Mouse (Mus musculus) liver, embryonic 13.5 days (tissue): Measurements from ENCODE around the gene Pik3c2a. TPM values are rescaled to one million over a fixed set of nuclear protein-coding genes. Genes with fewer than 3 reads are reported as not detected.
A peak's percentile ranks its signal among the peaks of the same experiment; 100 is the strongest.
"Not testable (repeated sequence)": the region's sequence is repeated elsewhere in the genome, so short reads cannot be mapped to it uniquely, and the experiment has no call there.

ENCODE experiments used
- ATAC-seq: fragments of 200-750 bp; cut with Nextera tagmentation; 2 replicates; pipeline ENCODE4 v1.8.0; 2017; ENCODE audit warnings: low read depth, mild to moderate bottlenecking, moderate number of reproducible peaks, moderate library complexity
- DNase-seq: peaks from one replicate; pipeline ENCODE4 v3.0.0; 2022
- H3K27ac ChIP-seq: fragments of 300-500 bp; sonication (generic); 2 replicates; pipeline ENCODE4 v1.5.1; 2015; ENCODE audit warnings: moderate library complexity, mild to moderate bottlenecking, inconsistent platforms
- H3K27me3 ChIP-seq: fragments of 300-500 bp; sonication (generic); 2 replicates; pipeline ENCODE4 v1.6.1; 2015; ENCODE audit warnings: mild to moderate bottlenecking, inconsistent platforms
- H3K36me3 ChIP-seq: fragments of 300-500 bp; sonication (generic); 2 replicates; pipeline ENCODE4 v1.6.1; 2015; ENCODE audit warnings: mild to moderate bottlenecking, inconsistent platforms
- H3K4me1 ChIP-seq: fragments of 300-500 bp; sonication (generic); replicated peaks from 2 replicates; pipeline ENCODE4 v1.6.1; 2015; ENCODE audit warnings: inconsistent platforms
- H3K4me2 ChIP-seq: fragments of 300-500 bp; sonication (generic); 2 replicates; pipeline ENCODE4 v1.6.1; 2015; ENCODE audit warnings: inconsistent platforms, mild to moderate bottlenecking, moderate library complexity
- H3K4me3 ChIP-seq: fragments of 300-500 bp; sonication (generic); replicated peaks from 2 replicates; pipeline ENCODE4 v1.5.1; 2015; ENCODE audit warnings: mild to moderate bottlenecking, inconsistent platforms
- H3K9ac ChIP-seq: fragments of 300-500 bp; sonication (generic); 2 replicates; pipeline ENCODE4 v1.6.1; 2015; ENCODE audit warnings: mild to moderate bottlenecking, inconsistent platforms
- H3K9me3 ChIP-seq: fragments of 300-500 bp; sonication (generic); replicated peaks from 2 replicates; pipeline ENCODE4 v1.6.1; 2016; ENCODE audit warnings: inconsistent platforms
- WGBS: fragments of 180-500 bp; shearing (Covaris S2); methylation state at CpG from one replicate; pipeline ENCODE4 v1.1.7; 2015; ENCODE audit not compliant: insufficient replicate concordance; 5-methylcytosine and 5-hydroxymethylcytosine counted together
- polyA plus RNA-seq: library from polyadenylated mRNA; unstranded; fragments of >200 nt; fragmentation: Nextera tagmentation; extraction: Ambion mirVana; gene quantifications from 2 replicates; pipeline ENCODE4 v1.2.1, GENCODE M21; 2015

The Pik3c2a gene
- polyA plus RNA-seq, 1 experiment from 2014 or later = 3.9 TPM

DNA sequence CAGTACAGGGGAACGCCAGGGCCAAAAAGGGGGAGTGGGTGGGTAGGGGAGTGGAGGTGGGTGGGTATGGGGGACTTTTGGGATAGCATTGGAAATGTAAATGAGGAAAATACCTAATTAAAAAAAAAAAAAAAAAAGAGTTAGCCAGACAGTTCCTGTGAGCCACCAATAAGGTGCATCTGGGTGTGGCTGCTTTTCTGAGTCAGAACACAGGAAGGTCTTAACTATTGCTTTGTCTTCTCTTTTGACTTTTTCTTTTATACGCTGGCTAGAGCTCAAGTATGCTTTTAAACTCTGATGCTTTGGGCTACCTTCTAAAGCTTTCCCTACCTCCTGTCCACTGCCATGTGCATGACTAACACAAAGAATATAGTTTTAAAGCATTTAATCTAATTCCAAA, 55.9 kb downstream of the Pik3c2a start:
- not testable (repeated sequence) for H3K4me3 ChIP-seq, H3K9me3 ChIP-seq, H3K4me1 ChIP-seq, H3K36me3 ChIP-seq, H3K9ac ChIP-seq, ATAC-seq, H3K4me2 ChIP-seq, H3K27ac ChIP-seq, DNase-seq, H3K27me3 ChIP-seq
- 80% methylated on average over 2 of the region's 2 CpGs for WGBS

DNA sequence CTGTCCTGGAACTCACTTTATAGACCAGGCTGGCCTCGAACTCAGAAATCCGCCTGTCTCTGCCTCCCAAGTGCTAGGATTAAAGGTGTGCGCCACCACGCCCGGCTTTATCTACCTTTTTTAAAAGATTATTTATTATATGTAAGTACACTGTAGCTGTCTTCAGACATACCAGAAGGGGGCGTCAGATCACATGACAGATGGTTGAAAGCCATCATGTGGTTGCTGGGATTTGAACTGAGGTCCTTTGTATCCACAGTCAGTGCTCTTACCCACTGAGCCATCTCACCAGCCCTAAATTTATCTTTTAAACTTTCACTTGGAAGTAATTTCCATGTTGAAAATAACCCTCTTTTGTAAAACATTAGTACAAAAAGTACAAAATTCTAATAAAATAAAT, 64.1 kb downstream of the Pik3c2a start:
- not testable (repeated sequence) for H3K9ac ChIP-seq, H3K4me3 ChIP-seq, H3K4me1 ChIP-seq, ATAC-seq, H3K9me3 ChIP-seq, DNase-seq, H3K4me2 ChIP-seq, H3K36me3 ChIP-seq, H3K27me3 ChIP-seq, H3K27ac ChIP-seq
- 77% methylated on average over 6 of the region's 6 CpGs for WGBS

DNA sequence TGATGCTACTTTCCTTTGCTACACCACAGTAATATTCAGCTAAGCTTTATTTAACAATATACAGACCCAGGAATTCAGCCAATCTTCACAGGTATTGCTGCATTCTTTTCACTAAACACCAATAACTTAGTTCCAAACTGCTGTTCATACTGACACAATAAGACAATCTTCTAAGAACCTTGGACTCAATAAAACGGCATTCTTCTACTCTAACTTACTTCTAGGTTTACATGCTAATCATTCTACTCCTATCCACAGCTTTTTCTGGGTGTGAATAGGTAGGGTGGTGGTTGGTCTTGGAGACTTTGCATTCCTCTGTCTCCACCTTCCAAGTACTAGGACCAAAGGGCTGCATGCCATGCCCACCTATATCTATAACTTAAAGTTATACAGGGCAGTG, 69.0 kb downstream of the Pik3c2a start:
- no peak for DNase-seq
- no peaks in the 10 kb centered on the region for H3K36me3 ChIP-seq
- 76% methylated on average over 1 of the region's 1 CpGs for WGBS

DNA sequence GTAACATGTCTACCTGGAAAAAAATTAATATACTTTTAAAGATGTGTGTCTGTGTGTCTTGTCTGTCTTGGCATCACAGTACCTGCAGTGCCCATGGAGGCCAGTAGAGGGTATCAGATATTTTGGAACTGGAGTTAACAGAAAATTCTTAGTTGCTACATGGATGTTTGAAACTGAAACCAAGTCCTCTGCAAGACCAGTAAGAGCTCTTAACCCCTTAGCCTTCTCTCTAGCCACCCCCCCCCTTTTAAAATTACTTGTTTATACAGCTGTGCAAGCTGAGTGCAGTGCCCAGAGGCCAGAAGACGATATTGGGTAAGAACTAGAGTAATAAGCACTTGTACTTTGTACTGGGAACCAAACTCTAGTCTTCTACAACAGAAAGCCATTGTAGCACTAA, 107.0 kb downstream of the Pik3c2a start:
- WGBS = 61% methylated on average over 1 of the region's 1 CpGs
- peak overlapping the region; percentile 41 for H3K4me2 ChIP-seq
- no peaks in the 10 kb centered on the region for H3K9me3 ChIP-seq
- H3K4me3 ChIP-seq = no peak overlapping the region
- DNase-seq = peak; percentile 57
- no peaks in the 10 kb centered on the region for H3K27me3 ChIP-seq
- peak overlapping the region; percentile 3; the same call in 1 of the 2 replicates for H3K27ac ChIP-seq
- no peak for ATAC-seq
- peak overlapping the region; percentile 31 for H3K9ac ChIP-seq
- peaks cover 41% of the 10 kb centered on the region for H3K4me1 ChIP-seq
- H3K36me3 ChIP-seq = peaks cover 27% of the 10 kb centered on the region

More for the DNA sequence above, 69.0 kb downstream of the Pik3c2a start:
- no peak overlapping the region for H3K4me2 ChIP-seq
- no peaks in the 10 kb centered on the region for H3K9me3 ChIP-seq
- H3K4me3 ChIP-seq = no peak overlapping the region
- H3K27ac ChIP-seq = no peak overlapping the region
- peaks cover 5% of the 10 kb centered on the region for H3K4me1 ChIP-seq
- H3K9ac ChIP-seq = no peak overlapping the region
- no peaks in the 10 kb centered on the region for H3K27me3 ChIP-seq
- no peak for ATAC-seq

DNA sequence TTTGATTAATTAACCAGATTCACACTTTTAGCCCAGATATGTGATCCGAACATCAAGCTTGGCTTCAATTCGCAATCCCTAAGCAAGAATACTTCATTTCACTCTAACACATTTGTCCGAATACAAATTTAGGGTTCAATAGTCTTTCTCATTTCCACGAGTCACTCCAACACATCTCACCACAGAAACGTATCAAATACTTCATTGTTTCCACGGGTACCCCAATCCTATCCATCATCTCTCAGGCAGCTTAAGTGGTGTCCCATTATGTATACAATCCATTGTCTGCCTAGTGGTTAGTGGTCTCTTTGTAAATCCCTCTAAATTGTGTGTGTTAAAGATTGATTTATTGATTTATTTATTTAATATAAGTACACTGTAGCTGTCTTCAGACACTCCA, 108.1 kb downstream of the Pik3c2a start:
- H3K27me3 ChIP-seq = no peaks in the 10 kb centered on the region
- ATAC-seq (no peak), DNase-seq (no peak)
- H3K36me3 ChIP-seq = peaks cover 37% of the 10 kb centered on the region
- H3K4me1 ChIP-seq = peaks cover 42% of the 10 kb centered on the region
- no peaks in the 10 kb centered on the region for H3K9me3 ChIP-seq
- peak overlapping the region; percentile 87 for H3K4me3 ChIP-seq
- H3K9ac ChIP-seq = peak overlapping the region; percentile 95
- peak overlapping the region; percentile 74 for H3K4me2 ChIP-seq
- 59% methylated on average over 6 of the region's 6 CpGs for WGBS
- peak overlapping the region; percentile 90 for H3K27ac ChIP-seq

DNA sequence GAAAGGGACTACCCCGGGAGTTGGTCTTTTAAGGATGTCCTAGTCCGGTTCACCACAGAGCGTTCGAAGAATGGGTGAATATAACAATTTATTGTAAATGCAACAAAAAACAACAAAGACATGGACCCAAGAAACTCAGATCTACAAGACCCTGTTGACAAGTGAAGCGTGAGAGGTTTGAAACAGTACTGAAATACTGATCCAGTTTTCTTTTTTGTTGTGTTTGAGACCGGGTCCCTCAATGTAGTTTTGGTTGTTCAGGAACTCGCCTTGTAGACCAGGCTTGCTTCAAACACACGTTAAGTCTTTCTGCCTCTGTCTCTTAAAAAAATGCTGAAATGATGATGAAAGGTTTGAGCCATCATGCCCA, 108.6 kb downstream of the Pik3c2a start:
- WGBS = 7% methylated on average over 8 of the region's 8 CpGs
- DNase-seq (no peak), ATAC-seq (no peak)
- H3K4me2 ChIP-seq = peak overlapping the region; percentile 74
- peak overlapping the region; percentile 90 for H3K27ac ChIP-seq
- peaks cover 38% of the 10 kb centered on the region for H3K36me3 ChIP-seq
- peaks cover 42% of the 10 kb centered on the region for H3K4me1 ChIP-seq
- peak overlapping the region; percentile 87 for H3K4me3 ChIP-seq
- no peaks in the 10 kb centered on the region for H3K9me3 ChIP-seq
- H3K27me3 ChIP-seq = no peaks in the 10 kb centered on the region
- peak overlapping the region; percentile 95 for H3K9ac ChIP-seq

DNA sequence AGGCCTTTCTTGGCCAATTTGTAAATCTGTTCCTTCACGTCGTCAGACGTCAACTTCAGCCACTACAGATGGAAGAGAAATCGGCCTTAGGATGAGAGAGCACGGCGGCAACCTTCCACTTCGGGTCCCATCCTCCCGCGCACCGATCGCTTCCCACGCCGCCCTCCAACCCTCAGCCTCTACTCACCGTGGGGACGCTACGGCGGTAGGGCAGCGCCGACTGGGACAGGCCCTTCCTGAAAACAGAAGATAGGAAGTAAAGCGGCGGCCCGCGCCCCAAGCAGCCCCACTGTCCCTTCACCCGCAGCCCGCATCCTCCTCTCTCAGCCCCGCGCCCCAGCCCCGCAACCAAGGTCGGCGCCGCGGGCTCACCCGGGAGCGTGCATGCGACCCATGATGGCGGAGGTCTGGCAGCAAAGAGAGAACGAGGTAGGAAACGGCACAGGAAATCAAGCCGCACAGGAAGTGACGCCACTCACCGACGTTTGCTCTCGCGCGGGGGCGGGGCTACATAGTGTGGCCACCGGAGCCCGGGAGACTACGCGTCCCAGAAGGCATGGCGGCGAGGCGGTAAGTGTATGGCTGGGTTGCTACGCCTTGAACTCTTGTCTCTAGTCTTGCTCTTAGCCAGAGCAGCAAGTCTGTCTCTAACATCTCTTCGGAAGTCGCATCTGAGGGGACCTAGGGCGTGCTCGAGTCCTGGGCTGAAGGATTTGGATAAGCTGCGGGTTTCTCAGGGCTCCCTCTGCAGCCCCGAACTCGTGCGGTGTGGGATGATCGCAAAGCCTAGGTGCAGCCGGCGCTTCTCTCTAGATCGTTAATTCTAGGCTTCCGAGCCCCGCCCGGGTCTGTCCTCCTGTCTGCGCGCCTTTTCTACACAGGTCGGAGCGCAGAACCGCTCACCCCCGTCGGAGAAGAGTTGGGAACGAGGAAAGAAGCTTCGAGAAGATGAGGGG, 109.3 kb downstream of the Pik3c2a start, which contains the start of gene Rps13:
Gene Rps13 (minus strand): TSS at position 483 of the 956 bp plus-strand sequence.
- WGBS = under 1% methylated on average over 78 of the region's 78 CpGs
- Histone ChIP-seq H3K27ac (peak within 1 kb of the TSS; percentile 90), H3K4me2 (peak within 1 kb of the TSS; percentile 74), H3K9ac (peak within 1 kb of the TSS; percentile 95), H3K4me1 (peaks cover 42% of the 10 kb centered on the region), H3K9me3 (no peaks in the 10 kb centered on the region), H3K4me3 (peak within 1 kb of the TSS; percentile 87), H3K27me3 (no peaks in the 10 kb centered on the region), H3K36me3 (peaks cover 39% of the 10 kb centered on the region)
- DNase-seq (peak; percentile 95), ATAC-seq (peak; percentile 99)

DNA sequence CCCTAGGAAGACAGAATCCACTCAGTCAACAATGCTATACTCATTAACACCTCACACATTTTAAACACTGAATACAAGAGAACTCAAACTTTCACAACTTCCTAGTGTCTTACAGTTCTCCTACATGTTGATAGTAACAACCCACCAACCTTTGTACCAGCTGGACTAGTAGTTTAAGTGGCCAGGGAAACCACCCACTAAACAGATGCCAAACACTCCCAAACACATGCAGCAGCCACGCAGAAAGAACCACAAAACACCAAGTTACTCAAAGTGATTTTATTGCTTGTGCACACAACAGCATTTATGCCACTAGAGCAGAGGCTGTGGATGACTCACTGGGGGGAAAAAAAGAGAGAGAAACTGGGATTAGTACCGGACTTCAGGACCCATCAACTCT, 112.0 kb downstream of the Pik3c2a start:
- WGBS = 88% methylated on average over 2 of the region's 2 CpGs
- no peak for ATAC-seq

DNA sequence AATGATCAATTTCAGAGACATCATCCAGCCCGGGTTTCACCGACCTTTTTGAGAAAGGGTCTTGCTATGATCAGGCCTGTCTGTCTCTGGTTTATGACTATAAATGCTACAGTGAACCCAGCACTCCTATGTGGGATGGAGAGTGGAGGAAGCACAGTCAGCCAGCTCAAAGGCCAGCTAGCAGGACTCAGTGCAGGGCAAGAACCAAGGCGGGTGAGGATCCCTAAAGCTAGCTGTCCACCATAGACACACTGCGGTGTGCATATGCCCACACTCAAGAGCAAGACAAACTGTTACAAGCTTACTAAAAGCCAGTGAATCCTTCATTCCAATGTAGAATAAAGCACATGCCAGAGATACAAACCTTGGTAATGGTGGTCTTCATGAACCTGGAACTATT, 113.4 kb downstream of the Pik3c2a start:
- no peak overlapping the region for H3K4me3 ChIP-seq
- H3K36me3 ChIP-seq = peaks cover 41% of the 10 kb centered on the region
- ATAC-seq (no peak), DNase-seq (no peak)
- no peak overlapping the region for H3K9ac ChIP-seq
- H3K4me1 ChIP-seq = peaks cover 26% of the 10 kb centered on the region
- no peak overlapping the region for H3K4me2 ChIP-seq
- H3K27me3 ChIP-seq = no peaks in the 10 kb centered on the region
- no peak overlapping the region for H3K27ac ChIP-seq
- no peaks in the 10 kb centered on the region for H3K9me3 ChIP-seq
- WGBS = 78% methylated on average over 4 of the region's 4 CpGs

More for the DNA sequence above, 112.0 kb downstream of the Pik3c2a start:
- no peak overlapping the region for H3K27ac ChIP-seq
- H3K4me1 ChIP-seq = peaks cover 36% of the 10 kb centered on the region
- no peak overlapping the region for H3K4me3 ChIP-seq
- H3K27me3 ChIP-seq = no peaks in the 10 kb centered on the region
- DNase-seq = no peak
- no peak overlapping the region for H3K4me2 ChIP-seq
- H3K9ac ChIP-seq = no peak overlapping the region
- H3K36me3 ChIP-seq = peaks cover 41% of the 10 kb centered on the region
- H3K9me3 ChIP-seq = no peaks in the 10 kb centered on the region

DNA sequence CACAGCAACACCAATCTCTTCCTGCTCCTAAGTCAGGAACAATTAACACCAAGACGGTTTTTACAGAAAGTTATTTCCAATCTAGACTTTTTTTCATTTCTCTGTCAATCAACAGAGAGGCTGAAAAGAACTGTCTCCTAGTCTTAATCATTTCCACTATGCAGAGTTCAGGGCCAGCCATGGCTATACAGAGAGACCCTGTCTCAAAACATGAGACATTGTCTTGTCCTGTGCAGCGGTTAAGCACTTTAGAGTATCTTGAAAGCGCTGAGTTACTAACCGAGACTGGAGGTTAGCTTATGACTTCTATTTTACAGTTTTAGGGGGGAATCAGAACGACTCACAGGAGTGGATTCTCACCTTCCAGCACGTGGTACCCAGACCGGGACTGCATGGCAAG, 114.5 kb downstream of the Pik3c2a start:
- Histone ChIP-seq H3K9me3 (no peaks in the 10 kb centered on the region), H3K4me1 (peaks cover 23% of the 10 kb centered on the region), H3K4me2 (no peak overlapping the region), H3K36me3 (peaks cover 41% of the 10 kb centered on the region), H3K4me3 (no peak overlapping the region), H3K27ac (no peak overlapping the region), H3K9ac (no peak overlapping the region), H3K27me3 (no peaks in the 10 kb centered on the region)
- WGBS = 68% methylated on average over 7 of the region's 7 CpGs
- no peak for ATAC-seq
- DNase-seq = no peak

DNA sequence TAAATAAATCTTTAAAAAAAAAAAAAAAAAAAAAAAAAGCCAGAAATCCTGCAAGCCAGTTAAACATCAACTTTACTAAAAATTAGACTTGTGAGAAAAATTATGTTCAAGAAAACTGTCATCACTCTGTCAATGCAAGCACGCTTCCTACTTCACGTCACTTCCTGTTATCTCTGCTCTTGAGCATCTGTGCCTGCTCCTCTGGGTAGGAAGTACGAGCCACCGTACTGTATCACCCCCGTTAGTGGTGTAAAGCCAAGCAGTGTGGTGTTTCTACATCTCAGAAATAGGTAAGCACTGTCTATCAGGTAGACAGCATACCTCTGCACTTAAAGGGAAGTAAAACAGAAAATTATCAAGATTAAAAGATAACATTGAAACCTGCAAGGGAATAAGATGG, 115.3 kb downstream of the Pik3c2a start:
- DNase-seq (no peak), ATAC-seq (no peak)
- H3K27ac ChIP-seq = no peak overlapping the region
- H3K9me3 ChIP-seq = no peaks in the 10 kb centered on the region
- 54% methylated on average over 5 of the region's 5 CpGs for WGBS
- peaks cover 41% of the 10 kb centered on the region for H3K36me3 ChIP-seq
- no peaks in the 10 kb centered on the region for H3K27me3 ChIP-seq
- no peak overlapping the region for H3K4me2 ChIP-seq
- H3K4me3 ChIP-seq = no peak overlapping the region
- peaks cover 18% of the 10 kb centered on the region for H3K4me1 ChIP-seq
- H3K9ac ChIP-seq = no peak overlapping the region
